Mouse (Mus musculus): ENCODE results near the gene Capsl. TPM values are rescaled to one million over a fixed set of nuclear protein-coding genes. Genes with fewer than 3 reads are reported as not detected.

The Capsl gene
- total and polyA plus RNA-seq, 3 experiments: not detected

Other genes starting within 250 kb of the Capsl start
- not detected in 2 replicates for gene Ugt3a1, start 159.1 kb upstream of the Capsl start, total RNA-seq (2012; rRNA removed)
- not detected for gene Ugt3a1, start 159.1 kb upstream of the Capsl start, polyA plus RNA-seq (2012; ENCODE audit: insufficient read depth in 1 of 2, insufficient read length in 2 of 2, low read depth in 1 of 2, low replicate concordance in 2 of 2, missing spikeins in 1 of 2)
- gene Ugt3a2, start 100.5 kb upstream of the Capsl start, total RNA-seq (2012; rRNA removed): not detected in 2 replicates
- not detected for gene Ugt3a2, start 100.5 kb upstream of the Capsl start, polyA plus RNA-seq (2012; ENCODE audit: insufficient read depth in 1 of 2, insufficient read length in 2 of 2, low read depth in 1 of 2, low replicate concordance in 2 of 2, missing spikeins in 1 of 2)
- gene Il7r, start 94.1 kb downstream of the Capsl start, total RNA-seq (2012; rRNA removed): not detected in 2 replicates
- not detected for gene Il7r, start 94.1 kb downstream of the Capsl start, polyA plus RNA-seq (2012; ENCODE audit: insufficient read depth in 1 of 2, insufficient read length in 2 of 2, low read depth in 1 of 2, low replicate concordance in 2 of 2, missing spikeins in 1 of 2)

Measured in MEL (cell line).